Mouse (Mus musculus): ENCODE data around the gene Cdk6. TPM values are rescaled to one million over a fixed set of nuclear protein-coding genes. Genes with fewer than 3 reads are reported as not detected.
"Not testable (repeated sequence)": the region's sequence is repeated elsewhere in the genome, so short reads cannot be mapped to it uniquely, and the experiment has no call there.

The Cdk6 gene
- total RNA-seq, 4 experiments from 2014 or later = 21.7 to 28.0 (median 25.8) TPM

- DNase-seq = no peak
Observed at GRCm38 (mm10) chr5:3380692-3381233, 39.5 kb downstream of the Cdk6 start.

- DNase-seq = no peak
Observed at GRCm38 (mm10) chr5:3381795-3382194, 40.5 kb downstream of the Cdk6 start.

- DNase-seq = no peak
Observed at GRCm38 (mm10) chr5:3382343-3383040, 41.2 kb downstream of the Cdk6 start.

GRCm38 (mm10) chr5:3383547-3383946, 42.3 kb downstream of the Cdk6 start:
- DNase-seq = no peak

- no peak for DNase-seq
Observed at GRCm38 (mm10) chr5:3385078-3385477, 43.8 kb downstream of the Cdk6 start.

- DNase-seq = no peak
Observed at GRCm38 (mm10) chr5:3386021-3386730, 44.9 kb downstream of the Cdk6 start.

- no peak for DNase-seq
Observed at GRCm38 (mm10) chr5:3386731-3387087, 45.4 kb downstream of the Cdk6 start.

- no peak for DNase-seq
Observed at GRCm38 (mm10) chr5:3387138-3387537, 45.9 kb downstream of the Cdk6 start.

- no peak for DNase-seq
Observed at GRCm38 (mm10) chr5:3392856-3393255, 51.6 kb downstream of the Cdk6 start.

GRCm38 (mm10) chr5:3394145-3394544, 52.9 kb downstream of the Cdk6 start:
- DNase-seq = no peak

- DNase-seq = no peak
Observed at GRCm38 (mm10) chr5:3395020-3395419, 53.7 kb downstream of the Cdk6 start.

- DNase-seq = no peak
Observed at GRCm38 (mm10) chr5:3396214-3396613, 54.9 kb downstream of the Cdk6 start.

GRCm38 (mm10) chr5:3396910-3397575, 55.8 kb downstream of the Cdk6 start:
- DNase-seq = no peak

GRCm38 (mm10) chr5:3399784-3400494, 58.7 kb downstream of the Cdk6 start:
- DNase-seq = no peak

GRCm38 (mm10) chr5:3405102-3405501, 63.8 kb downstream of the Cdk6 start:
- DNase-seq = no peak

GRCm38 (mm10) chr5:3405503-3405902, 64.2 kb downstream of the Cdk6 start:
- DNase-seq = no peak

- DNase-seq = no peak
Observed at GRCm38 (mm10) chr5:3407926-3408325, 66.6 kb downstream of the Cdk6 start.

GRCm38 (mm10) chr5:3418183-3418582, 76.9 kb downstream of the Cdk6 start:
- DNase-seq = not testable (repeated sequence)

- DNase-seq = no peak
Observed at GRCm38 (mm10) chr5:3420094-3420831, 79.0 kb downstream of the Cdk6 start.

GRCm38 (mm10) chr5:3420832-3421228, 79.5 kb downstream of the Cdk6 start:
- DNase-seq = no peak

- DNase-seq = peak; percentile 69
Observed at GRCm38 (mm10) chr5:3433131-3433700, 91.9 kb downstream of the Cdk6 start.

GRCm38 (mm10) chr5:3434105-3434504, 92.8 kb downstream of the Cdk6 start:
- DNase-seq = not testable (repeated sequence)
